Mouse (Mus musculus): Measurements from ENCODE around the gene Strn.

- TF ChIP-seq CTCF (IDR thresholded peaks at IDR 0.05; ENCODE audit: low read depth, low read length) (no peak), POLR2A (IDR thresholded peaks at IDR 0.05; ENCODE audit: extremely low read depth, insufficient read depth, low read length) (no peak)
Measured at GRCm38 (mm10) chr17:78738416-78738815, 1.4 kb upstream of the Strn start.
